ENCODE assay signal across 8 mouse cellular contexts in genomic region chr12:83630936-83631335, GRCm38 (mm10). TPM values are rescaled to one million over a fixed set of nuclear protein-coding genes. Genes with fewer than 3 reads are reported as not detected.
A peak's percentile ranks its signal among the peaks of the same experiment; 100 is the strongest.
DNase-seq lines count a peak whose midpoint lies in the region; ATAC-seq and TF ChIP-seq lines count a peak whose summit lies in the region.
"Not testable (repeated sequence)": the region's sequence is repeated elsewhere in the genome, so short reads cannot be mapped to it uniquely, and the experiment has no call there.

Gene Rbm25, plus strand, starts transcription at chr12:83631236.

- not testable (repeated sequence) for DNase-seq in embryonic facial prominence, embryonic 14.5 days (ENCODE audit: low spot score); gastrocnemius, postnatal 25 days; heart, postnatal 4 days; large intestine, adult 2 months (ENCODE audit: low read depth, low spot score); limb, embryonic 14.5 days (ENCODE audit: low spot score); midbrain, embryonic 10.5 days (ENCODE audit: low spot score)

- H3K36me3 ChIP-seq in embryonic facial prominence, embryonic 14.5 days (ENCODE audit: control insufficient read depth, insufficient read depth, low read length): peaks cover 10% of the 10 kb centered on the region
- not testable (repeated sequence) for H3K36me3 ChIP-seq in limb, embryonic 14.5 days (ENCODE audit: control insufficient read depth, insufficient read depth, low read length); stomach, embryonic 15.5 days
- H3K36me3 ChIP-seq in midbrain, embryonic 10.5 days: peaks cover 18% of the 10 kb centered on the region

- H3K4me3 ChIP-seq in embryonic facial prominence, embryonic 14.5 days (ENCODE audit: low read depth, low read length): peak within 1 kb of the TSS; percentile 99
- peak within 1 kb of the TSS; percentile 77 for H3K4me3 ChIP-seq in limb, embryonic 14.5 days (replicated peaks; ENCODE audit: low read length)
- peak within 1 kb of the TSS; percentile 93 for H3K4me3 ChIP-seq in midbrain, embryonic 10.5 days
- peak within 1 kb of the TSS; percentile 75 for H3K4me3 ChIP-seq in stomach, embryonic 15.5 days (replicated peaks)

- peak within 1 kb of the TSS; percentile 57 for H3K4me2 ChIP-seq in embryonic facial prominence, embryonic 14.5 days (ENCODE audit: low read depth, low read length)
- H3K4me2 ChIP-seq in limb, embryonic 14.5 days (replicated peaks; ENCODE audit: low read depth, low read length, severe bottlenecking): peak within 1 kb of the TSS; percentile 68
- H3K4me2 ChIP-seq in stomach, embryonic 15.5 days: peak within 1 kb of the TSS; percentile 50

- not testable (repeated sequence) for H3K9me3 ChIP-seq in embryonic facial prominence, embryonic 14.5 days (ENCODE audit: control insufficient read depth, low read length); limb, embryonic 14.5 days (ENCODE audit: control insufficient read depth, low read length); midbrain, embryonic 10.5 days (replicated peaks); stomach, embryonic 15.5 days

- ATAC-seq in activated CD4-positive, CD25-positive, alpha-beta regulatory T cell, adult 4 months; embryonic facial prominence, embryonic 14.5 days (ENCODE audit: low read depth); limb, embryonic 14.5 days (ENCODE audit: low FRiP score, low read depth); stomach, embryonic 15.5 days (ENCODE audit: insufficient read depth, low FRiP score, low read depth): not testable (repeated sequence)

- TF ChIP-seq POLR2A in limb, embryonic 14.5 days (IDR thresholded peaks at IDR 0.05; ENCODE audit: borderline replicate concordance, extremely low read depth, insufficient read depth, insufficient read length): not testable (repeated sequence)

- peak within 1 kb of the TSS; percentile 98 for H3K9ac ChIP-seq in embryonic facial prominence, embryonic 14.5 days (ENCODE audit: low read depth, low read length)
- H3K9ac ChIP-seq in limb, embryonic 14.5 days (ENCODE audit: low read depth, low read length, severe bottlenecking): peak within 1 kb of the TSS; percentile 90
- H3K9ac ChIP-seq in stomach, embryonic 15.5 days: peak within 1 kb of the TSS; percentile 66

- WGBS in embryonic facial prominence, embryonic 14.5 days: no CpG with 5 or more reads among the region's 5 CpGs
- no CpG with 5 or more reads among the region's 5 CpGs for WGBS in large intestine, adult 2 months
- WGBS in limb, embryonic 14.5 days: no CpG with 5 or more reads among the region's 5 CpGs
- no CpG with 5 or more reads among the region's 5 CpGs for WGBS in midbrain, embryonic 10.5 days
- no CpG with 5 or more reads among the region's 5 CpGs for WGBS in stomach, embryonic 15.5 days

- H3K4me1 ChIP-seq in embryonic facial prominence, embryonic 14.5 days (ENCODE audit: control insufficient read depth, insufficient read depth, low read length); limb, embryonic 14.5 days (ENCODE audit: control insufficient read depth, insufficient read depth, low read length); stomach, embryonic 15.5 days: not testable (repeated sequence)
- peaks cover 12% of the 10 kb centered on the region; the same call in 1 of the 2 replicates for H3K4me1 ChIP-seq in midbrain, embryonic 10.5 days

- peak within 1 kb of the TSS; percentile 94 for H3K27ac ChIP-seq in embryonic facial prominence, embryonic 14.5 days (replicated peaks; ENCODE audit: low read depth, low read length)
- peak within 1 kb of the TSS; percentile 97 for H3K27ac ChIP-seq in limb, embryonic 14.5 days (replicated peaks; ENCODE audit: low read depth, low read length)
- H3K27ac ChIP-seq in midbrain, embryonic 10.5 days (replicated peaks): peak within 1 kb of the TSS; percentile 99
- H3K27ac ChIP-seq in stomach, embryonic 15.5 days: peak within 1 kb of the TSS; percentile 97

- not testable (repeated sequence) for H3K27me3 ChIP-seq in embryonic facial prominence, embryonic 14.5 days (replicated peaks; ENCODE audit: control insufficient read depth, insufficient read depth, low read length); limb, embryonic 14.5 days (ENCODE audit: control insufficient read depth, insufficient read depth, low read length); midbrain, embryonic 10.5 days (ENCODE audit: low read depth, poor library complexity, severe bottlenecking); stomach, embryonic 15.5 days (replicated peaks)

RNA-seq across cellular contexts. Expression of gene Rbm25, which starts in this region (rescaled TPM):
- polyA plus RNA-seq in activated CD4-positive, CD25-positive, alpha-beta regulatory T cell, adult 4 months (2017; shearing (Covaris generic)): 100 to 1,000 TPM; 387 to 393 TPM
- 181 and 204 TPM in 2 replicates for polyA plus RNA-seq in embryonic facial prominence, embryonic 14.5 days (2014; fragmentation: Nextera tagmentation; extraction: Ambion mirVana)
- 10 to 100 TPM; 40.2 to 48.9 TPM for total RNA-seq in gastrocnemius, postnatal 25 days (2021)
- 10 to 100 TPM; 90.4 to 94.1 TPM for total RNA-seq in heart, postnatal 4 days (2021)
- polyA plus RNA-seq in large intestine, adult 2 months (2012; rRNA removed): 13.1 and 22.0 TPM in 2 replicates
- polyA plus RNA-seq in limb, embryonic 14.5 days (2012; rRNA removed): 149 and 178 TPM in 2 replicates
- polyA plus RNA-seq in limb, embryonic 14.5 days (2014; fragmentation: Nextera tagmentation; extraction: Ambion mirVana): 212 and 236 TPM in 2 replicates
- polyA plus RNA-seq in midbrain, embryonic 10.5 days (2016; fragmentation: Nextera tagmentation; extraction: Ambion mirVana): 284 and 314 TPM in 2 replicates
- 229 and 239 TPM in 2 replicates for polyA plus RNA-seq in stomach, embryonic 15.5 days (2015; fragmentation: Nextera tagmentation; extraction: Ambion mirVana)
